Mouse (Mus musculus) liver, embryonic 12.5 days (tissue): ENCODE results near the gene Cfap299. TPM values are rescaled to one million over a fixed set of nuclear protein-coding genes. Genes with fewer than 3 reads are reported as not detected.

Experiments
- ATAC-seq: fragments of 200-750 bp; cut with Nextera tagmentation; 2 replicates; pipeline ENCODE4 v1.8.0; 2017; ENCODE audit warnings: moderate number of reproducible peaks, mild to moderate bottlenecking, moderate library complexity
- H3K27ac ChIP-seq: fragments of 300-500 bp; sonication (generic); 2 replicates; pipeline ENCODE4 v1.5.1; 2016; ENCODE audit warnings: mild to moderate bottlenecking
- H3K27me3 ChIP-seq: fragments of 300-500 bp; sonication (generic); replicated peaks from 2 replicates; pipeline ENCODE4 v1.6.1; 2016; ENCODE audit warnings: mild to moderate bottlenecking, moderate library complexity
- H3K36me3 ChIP-seq: fragments of 300-500 bp; sonication (generic); 2 replicates; pipeline ENCODE4 v1.6.1; 2016; ENCODE audit warnings: mild to moderate bottlenecking, moderate library complexity
- H3K4me1 ChIP-seq: fragments of 300-500 bp; sonication (generic); 2 replicates; pipeline ENCODE4 v1.6.1; 2016
- H3K4me2 ChIP-seq: fragments of 300-500 bp; sonication (generic); 2 replicates; pipeline ENCODE4 v1.6.1; 2016; ENCODE audit warnings: mild to moderate bottlenecking, moderate library complexity
- H3K4me3 ChIP-seq: fragments of 300-500 bp; sonication (generic); 2 replicates; pipeline ENCODE4 v1.5.1; 2016; ENCODE audit warnings: mild to moderate bottlenecking, moderate library complexity
- H3K9ac ChIP-seq: fragments of 300-500 bp; sonication (generic); 2 replicates; pipeline ENCODE4 v1.6.1; 2016; ENCODE audit warnings: mild to moderate bottlenecking, moderate library complexity
- H3K9me3 ChIP-seq: fragments of 300-500 bp; sonication (generic); replicated peaks from 2 replicates; pipeline ENCODE4 v1.6.1; 2016; ENCODE audit warnings: mild to moderate bottlenecking, moderate library complexity
- WGBS: fragments of 180-500 bp; shearing (Covaris S2); methylation state at CpG from one replicate; pipeline ENCODE4 v1.1.7; 2016; ENCODE audit not compliant: insufficient replicate concordance; 5-methylcytosine and 5-hydroxymethylcytosine counted together
- polyA plus RNA-seq: library from polyadenylated mRNA; unstranded; fragments of >200 nt; fragmentation: Nextera tagmentation; extraction: Ambion mirVana; gene quantifications from 2 replicates; pipeline ENCODE4 v1.2.1, GENCODE M21; 2016

The Cfap299 gene
- polyA plus RNA-seq, 1 experiment from 2014 or later = not detected

DNA sequence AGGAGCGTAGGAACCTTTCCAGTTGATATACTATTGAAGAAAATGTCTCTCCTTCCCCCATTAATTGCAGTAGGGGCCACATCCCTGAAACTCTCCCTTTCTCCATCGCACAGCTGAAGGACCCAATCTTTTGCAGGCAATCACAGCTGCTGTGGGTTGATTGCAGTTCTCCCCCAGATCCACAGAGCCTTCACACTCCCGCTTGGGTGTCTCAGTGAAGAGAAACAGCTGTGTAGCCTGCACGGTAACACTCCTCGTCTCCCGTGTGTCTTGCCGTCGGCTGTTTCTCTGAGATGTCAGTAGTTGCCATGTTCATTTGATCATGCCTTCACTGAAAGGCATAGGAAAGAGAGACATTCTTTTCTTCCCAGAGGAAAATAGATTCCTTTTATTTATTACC, 148.2 kb downstream of the Cfap299 start:
- no peak overlapping the region for H3K4me3 ChIP-seq
- H3K36me3 ChIP-seq = no peaks in the 10 kb centered on the region
- no peaks in the 10 kb centered on the region for H3K9me3 ChIP-seq
- no peaks in the 10 kb centered on the region for H3K4me1 ChIP-seq
- no peaks in the 10 kb centered on the region for H3K27me3 ChIP-seq
- no peak overlapping the region for H3K9ac ChIP-seq
- no peak overlapping the region for H3K27ac ChIP-seq
- 70% methylated on average over 8 of the region's 8 CpGs for WGBS
- H3K4me2 ChIP-seq = no peak overlapping the region
- no peak for ATAC-seq

DNA sequence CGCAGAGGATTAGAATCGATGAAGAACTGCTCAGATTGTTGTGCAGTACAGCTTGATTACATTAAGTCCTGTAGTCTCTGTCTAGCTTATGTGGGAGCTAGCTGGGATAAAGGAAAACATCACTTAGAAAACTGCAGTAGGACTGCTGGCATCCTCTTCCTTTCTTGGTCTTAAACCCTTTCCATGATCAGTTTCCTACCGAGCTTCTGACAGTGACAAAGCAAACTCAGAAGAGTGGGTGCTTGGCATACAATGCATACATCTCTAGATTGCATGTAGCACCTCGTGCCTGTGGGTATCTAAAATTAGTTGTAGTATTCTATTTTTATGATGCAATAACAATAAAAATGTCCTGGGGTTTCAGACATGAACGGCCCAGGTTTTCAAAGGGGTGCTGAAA, 154.4 kb downstream of the Cfap299 start:
- H3K27ac ChIP-seq = no peak overlapping the region
- no peak overlapping the region for H3K4me2 ChIP-seq
- WGBS = 53% methylated on average over 5 of the region's 5 CpGs
- H3K4me3 ChIP-seq = no peak overlapping the region
- no peaks in the 10 kb centered on the region for H3K27me3 ChIP-seq
- H3K4me1 ChIP-seq = no peaks in the 10 kb centered on the region
- no peaks in the 10 kb centered on the region for H3K36me3 ChIP-seq
- H3K9ac ChIP-seq = no peak overlapping the region
- no peak for ATAC-seq
- H3K9me3 ChIP-seq = no peaks in the 10 kb centered on the region

DNA sequence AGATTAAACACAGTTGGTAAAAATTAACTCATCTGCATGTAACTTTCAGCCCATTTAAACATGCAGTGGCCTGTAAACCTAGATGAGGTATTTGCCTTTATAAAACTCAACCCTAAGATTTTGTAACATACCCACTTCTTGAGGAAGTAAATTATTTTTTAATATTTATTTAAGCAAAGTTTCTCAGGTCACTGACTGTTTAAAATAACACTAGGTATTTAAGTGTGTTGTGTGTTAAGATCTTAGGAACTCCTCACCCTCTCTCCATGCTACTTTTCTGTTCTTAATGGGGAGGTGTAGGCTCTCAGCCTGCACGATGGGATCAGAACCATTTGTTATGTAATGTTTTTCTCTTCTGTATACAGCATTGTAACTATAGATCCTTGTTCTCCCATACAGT, 156.1 kb downstream of the Cfap299 start:
- Histone ChIP-seq H3K27ac (no peak overlapping the region), H3K27me3 (no peaks in the 10 kb centered on the region), H3K36me3 (no peaks in the 10 kb centered on the region), H3K4me1 (no peaks in the 10 kb centered on the region), H3K4me2 (no peak overlapping the region), H3K4me3 (no peak overlapping the region), H3K9me3 (no peaks in the 10 kb centered on the region), H3K9ac (no peak overlapping the region)
- ATAC-seq = no peak
- WGBS = 81% methylated on average over 1 of the region's 1 CpGs

DNA sequence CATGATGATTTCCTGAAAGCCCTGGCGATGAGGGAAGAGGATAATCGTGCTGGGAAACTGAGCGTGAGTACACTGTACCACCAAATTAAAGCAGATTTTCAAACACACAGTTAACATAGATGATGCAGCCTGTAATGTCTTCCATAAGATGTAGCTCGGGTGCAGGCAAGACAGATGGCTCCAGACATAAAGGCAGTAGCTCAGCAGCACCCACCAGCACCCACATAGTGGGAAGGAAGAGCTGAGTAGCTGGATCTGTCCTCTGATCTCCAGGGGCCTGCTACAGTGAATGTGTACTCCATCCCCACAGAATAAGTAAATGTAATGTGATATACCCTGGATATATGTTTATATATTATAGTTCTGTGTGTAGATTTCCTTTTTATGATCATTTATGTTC, 169.2 kb downstream of the Cfap299 start:
- no peak overlapping the region for H3K4me2 ChIP-seq
- no peaks in the 10 kb centered on the region for H3K27me3 ChIP-seq
- no peak overlapping the region for H3K27ac ChIP-seq
- H3K9me3 ChIP-seq = no peaks in the 10 kb centered on the region
- 64% methylated on average over 4 of the region's 4 CpGs for WGBS
- ATAC-seq = no peak
- H3K36me3 ChIP-seq = no peaks in the 10 kb centered on the region
- no peak overlapping the region for H3K4me3 ChIP-seq
- no peaks in the 10 kb centered on the region for H3K4me1 ChIP-seq
- no peak overlapping the region for H3K9ac ChIP-seq

DNA sequence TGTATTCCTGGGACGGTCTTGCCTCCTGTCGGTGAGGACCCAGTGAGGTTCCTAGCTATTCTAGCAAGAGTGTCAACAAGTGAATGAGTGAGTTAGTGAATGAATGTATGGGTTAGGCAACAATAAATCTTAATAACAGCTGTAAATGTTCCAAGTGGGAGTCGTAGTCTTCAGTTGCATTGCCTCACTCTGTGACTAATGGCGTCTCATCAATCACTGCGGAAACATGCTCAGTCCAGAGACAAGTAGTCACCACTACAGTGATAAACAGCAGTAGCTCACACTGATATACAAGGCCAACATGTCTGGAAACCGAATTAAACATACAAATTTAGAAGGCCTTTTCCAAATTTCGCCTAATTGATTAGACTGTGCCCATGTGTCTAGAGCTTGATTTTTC, 187.1 kb downstream of the Cfap299 start:
- Histone ChIP-seq H3K4me1 (no peaks in the 10 kb centered on the region), H3K36me3 (no peaks in the 10 kb centered on the region), H3K27ac (no peak overlapping the region), H3K4me3 (no peak overlapping the region), H3K9ac (no peak overlapping the region), H3K9me3 (no peaks in the 10 kb centered on the region), H3K27me3 (no peaks in the 10 kb centered on the region), H3K4me2 (no peak overlapping the region)
- WGBS = 75% methylated on average over 7 of the region's 7 CpGs
- no peak for ATAC-seq

DNA sequence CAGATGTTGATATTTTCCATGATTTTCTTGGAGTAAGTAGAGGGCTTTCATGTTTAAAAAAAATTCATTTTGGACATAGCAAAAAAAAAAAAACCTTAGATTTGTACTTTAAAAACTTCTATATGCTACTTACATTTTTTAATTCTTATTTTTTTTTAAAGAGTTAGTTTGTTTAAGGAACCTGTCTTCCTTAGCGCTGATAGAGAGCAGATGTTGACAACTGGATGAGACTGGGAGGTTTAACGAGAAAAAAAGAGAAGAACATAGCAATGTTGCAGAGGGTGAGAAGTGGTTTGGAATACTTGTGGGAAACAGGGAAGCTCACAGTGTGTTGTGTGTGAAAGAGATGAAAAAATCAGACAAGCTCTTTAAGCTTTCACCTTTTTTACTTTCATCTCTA, 191.0 kb downstream of the Cfap299 start:
- WGBS = 59% methylated on average over 2 of the region's 2 CpGs
- H3K4me3 ChIP-seq = no peak overlapping the region
- no peaks in the 10 kb centered on the region for H3K27me3 ChIP-seq
- no peak overlapping the region for H3K27ac ChIP-seq
- ATAC-seq = no peak
- H3K9me3 ChIP-seq = no peaks in the 10 kb centered on the region
- no peak overlapping the region for H3K9ac ChIP-seq
- H3K4me1 ChIP-seq = no peaks in the 10 kb centered on the region
- H3K36me3 ChIP-seq = no peaks in the 10 kb centered on the region
- no peak overlapping the region for H3K4me2 ChIP-seq

DNA sequence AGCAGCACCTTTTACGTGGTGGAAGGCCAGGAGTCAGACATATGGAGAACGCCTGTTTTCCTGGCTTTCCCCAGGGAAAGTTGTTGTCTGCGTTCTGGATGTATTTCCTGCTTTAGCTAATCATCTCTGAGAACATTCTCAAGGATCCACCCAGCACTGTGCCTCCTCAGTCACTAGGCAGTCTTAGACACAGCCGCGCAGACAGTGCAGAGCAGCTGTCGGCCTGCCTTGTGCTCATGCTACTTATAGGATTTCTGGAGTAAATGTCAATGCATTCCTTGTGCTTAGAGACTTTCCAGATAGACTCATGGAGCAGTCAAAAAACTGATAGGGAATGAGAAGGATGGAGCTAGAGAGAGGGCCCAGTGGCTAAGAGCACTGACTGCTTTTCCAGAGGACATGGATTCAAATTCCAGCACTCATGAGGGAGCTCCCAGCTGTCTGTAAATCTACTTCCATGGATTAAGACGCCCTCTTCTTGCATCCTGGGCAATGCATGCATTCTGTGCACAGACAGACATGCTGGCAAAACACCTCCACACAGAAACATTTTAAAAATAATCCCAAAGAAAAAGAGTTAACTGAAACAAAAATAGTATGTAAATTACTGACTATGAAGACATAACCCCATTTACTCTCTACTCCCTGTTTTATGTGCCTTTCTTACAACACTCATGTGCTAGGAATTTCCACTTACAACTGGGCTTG, 193.3 kb downstream of the Cfap299 start:
- ATAC-seq = no peak
- no peaks in the 10 kb centered on the region for H3K4me1 ChIP-seq
- H3K27ac ChIP-seq = no peak overlapping the region
- no peaks in the 10 kb centered on the region for H3K9me3 ChIP-seq
- H3K27me3 ChIP-seq = no peaks in the 10 kb centered on the region
- H3K36me3 ChIP-seq = no peaks in the 10 kb centered on the region
- 71% methylated on average over 7 of the region's 7 CpGs for WGBS
- H3K9ac ChIP-seq = no peak overlapping the region
- no peak overlapping the region for H3K4me2 ChIP-seq
- H3K4me3 ChIP-seq = no peak overlapping the region

DNA sequence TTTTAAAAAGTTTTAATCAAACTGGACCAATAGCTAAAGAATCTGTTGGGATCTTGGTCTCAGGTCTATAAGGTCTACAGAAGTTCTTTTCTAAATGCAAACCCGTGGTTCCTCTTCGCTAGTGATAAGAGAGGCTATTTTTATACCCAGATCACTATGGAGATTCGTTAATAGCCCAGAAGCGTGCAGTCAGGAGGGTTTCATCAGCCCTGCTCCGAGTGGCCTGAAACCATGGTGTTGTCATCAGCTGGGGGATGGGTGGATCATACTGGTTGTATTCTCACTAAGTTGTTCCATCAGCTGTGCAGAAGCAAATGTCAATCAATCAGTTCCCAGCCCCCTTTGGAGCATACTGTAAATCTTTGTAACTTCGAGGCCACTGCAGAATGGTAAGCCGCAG, 193.9 kb downstream of the Cfap299 start:
- Histone ChIP-seq H3K36me3 (no peaks in the 10 kb centered on the region), H3K27ac (no peak overlapping the region), H3K27me3 (no peaks in the 10 kb centered on the region), H3K4me1 (no peaks in the 10 kb centered on the region), H3K9me3 (no peaks in the 10 kb centered on the region), H3K4me2 (no peak overlapping the region), H3K9ac (no peak overlapping the region), H3K4me3 (no peak overlapping the region)
- no peak for ATAC-seq
- 53% methylated on average over 7 of the region's 7 CpGs for WGBS

DNA sequence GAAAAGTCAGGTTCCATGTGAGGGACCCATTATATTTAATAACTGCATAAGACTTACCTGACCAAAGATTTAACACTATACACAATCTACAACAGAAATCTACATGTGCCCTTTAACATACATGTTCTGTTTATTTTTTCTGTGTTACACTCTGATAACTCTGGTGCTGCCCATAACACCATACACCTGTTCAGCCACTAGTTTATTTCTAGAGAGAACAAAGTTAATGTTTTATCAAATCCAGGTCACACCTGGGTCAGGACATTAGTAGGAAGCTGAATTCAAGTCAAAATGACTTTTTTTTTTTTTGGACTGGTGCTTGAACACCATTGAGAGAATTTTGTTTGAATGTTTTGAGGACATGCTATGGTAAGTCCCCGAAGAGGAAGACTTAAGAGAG, 194.7 kb downstream of the Cfap299 start:
- Histone ChIP-seq H3K27ac (no peak overlapping the region), H3K4me1 (no peaks in the 10 kb centered on the region), H3K9me3 (no peaks in the 10 kb centered on the region), H3K27me3 (no peaks in the 10 kb centered on the region), H3K4me3 (no peak overlapping the region), H3K36me3 (no peaks in the 10 kb centered on the region), H3K9ac (no peak overlapping the region), H3K4me2 (no peak overlapping the region)
- no peak for ATAC-seq
- 40% methylated on average over 1 of the region's 1 CpGs for WGBS

DNA sequence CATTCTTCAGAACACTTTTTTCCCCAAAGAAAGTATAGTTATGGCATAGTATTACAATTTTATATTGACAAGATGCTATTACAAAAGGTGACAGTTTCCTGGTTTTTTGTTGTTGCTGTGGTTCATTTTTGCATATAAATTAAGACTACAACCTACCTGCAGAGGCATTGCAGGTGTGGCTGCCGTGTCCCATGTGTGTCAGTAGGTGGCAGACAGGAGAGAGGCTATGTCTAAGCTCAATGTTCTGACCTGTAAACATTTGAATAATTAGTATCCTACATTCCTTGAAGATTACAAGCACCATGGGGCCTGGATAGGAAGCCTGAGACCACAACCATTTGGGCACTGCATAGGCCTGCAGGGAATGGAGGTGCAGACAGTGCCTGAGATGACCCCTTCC, 212.2 kb downstream of the Cfap299 start:
- H3K9ac ChIP-seq = no peak overlapping the region
- WGBS = 53% methylated on average over 1 of the region's 1 CpGs
- no peak overlapping the region for H3K4me3 ChIP-seq
- no peaks in the 10 kb centered on the region for H3K9me3 ChIP-seq
- no peaks in the 10 kb centered on the region for H3K27me3 ChIP-seq
- no peaks in the 10 kb centered on the region for H3K36me3 ChIP-seq
- no peak for ATAC-seq
- H3K27ac ChIP-seq = no peak overlapping the region
- no peaks in the 10 kb centered on the region for H3K4me1 ChIP-seq
- no peak overlapping the region for H3K4me2 ChIP-seq

DNA sequence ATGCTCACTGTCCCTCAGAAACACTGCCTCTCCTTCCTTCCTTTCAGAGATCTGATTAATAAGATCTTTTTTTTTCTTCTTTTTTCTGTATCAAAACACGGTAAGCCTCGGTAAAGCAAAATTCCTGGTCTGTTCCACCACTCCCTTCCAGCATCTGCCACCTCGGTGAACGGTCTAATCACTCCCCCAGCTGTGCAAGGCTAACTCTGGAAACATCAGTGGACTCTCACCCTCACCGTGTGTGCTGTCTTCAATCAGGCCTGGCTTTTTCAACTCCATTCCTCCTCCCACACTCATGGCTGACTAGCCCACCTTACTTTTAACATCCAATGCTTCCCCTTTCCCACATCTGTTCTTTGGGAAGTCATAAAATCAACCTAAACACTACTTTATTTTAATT, 221.2 kb downstream of the Cfap299 start:
- 55% methylated on average over 5 of the region's 5 CpGs for WGBS
- ATAC-seq = no peak
- H3K27ac ChIP-seq = no peak overlapping the region
- H3K4me3 ChIP-seq = no peak overlapping the region
- no peak overlapping the region for H3K9ac ChIP-seq
- H3K9me3 ChIP-seq = no peaks in the 10 kb centered on the region
- no peaks in the 10 kb centered on the region for H3K27me3 ChIP-seq
- no peak overlapping the region for H3K4me2 ChIP-seq
- no peaks in the 10 kb centered on the region for H3K4me1 ChIP-seq
- no peaks in the 10 kb centered on the region for H3K36me3 ChIP-seq

DNA sequence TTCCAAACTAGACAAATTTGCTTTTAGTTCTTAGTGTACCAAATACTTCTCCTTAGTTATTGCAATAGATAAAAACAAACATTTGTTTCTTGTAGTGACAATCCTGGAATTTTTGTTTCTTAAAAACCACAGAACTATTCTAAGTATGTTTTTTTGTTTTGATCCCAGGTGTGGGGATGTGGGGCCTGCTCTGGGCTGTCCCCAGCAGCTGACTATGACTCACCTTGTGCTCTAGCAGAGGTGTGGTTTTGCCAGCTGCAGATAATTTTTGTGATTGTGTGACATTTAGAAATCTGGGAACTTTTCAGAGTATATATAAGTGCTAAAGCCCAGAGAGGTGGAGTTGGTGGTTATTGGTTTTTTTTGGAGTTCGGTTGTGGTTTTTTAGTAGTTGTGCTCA, 221.8 kb downstream of the Cfap299 start:
- Histone ChIP-seq H3K4me2 (no peak overlapping the region), H3K36me3 (no peaks in the 10 kb centered on the region), H3K27ac (no peak overlapping the region), H3K9ac (no peak overlapping the region), H3K9me3 (no peaks in the 10 kb centered on the region), H3K4me3 (no peak overlapping the region), H3K4me1 (no peaks in the 10 kb centered on the region), H3K27me3 (no peaks in the 10 kb centered on the region)
- WGBS = 54% methylated on average over 1 of the region's 1 CpGs
- ATAC-seq = no peak

DNA sequence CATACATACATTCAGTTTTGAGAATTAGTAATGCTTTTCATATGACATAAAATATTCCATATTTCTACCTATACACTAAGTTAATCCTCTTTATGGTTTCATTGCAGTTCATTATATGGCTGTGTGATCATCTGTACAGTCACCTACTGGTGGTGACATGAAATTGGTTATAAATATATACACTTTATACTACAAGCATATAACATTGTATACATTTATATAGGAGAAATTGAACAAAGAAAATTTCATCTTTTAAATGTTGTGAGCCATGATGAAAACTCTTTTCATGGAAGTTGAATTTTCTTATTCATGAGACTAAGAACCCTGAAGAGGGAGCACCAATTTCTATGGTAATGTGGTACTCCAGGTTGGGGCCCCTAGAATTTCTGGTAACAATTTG, 223.3 kb downstream of the Cfap299 start, which contains the start of gene Gm11111:
Gene Gm11111, plus strand, starts transcription at position 301 of the 400 bp plus-strand sequence.
- no peak within 1 kb of the TSS for H3K27ac ChIP-seq
- H3K4me2 ChIP-seq = no peak within 1 kb of the TSS
- no peaks in the 10 kb centered on the region for H3K9me3 ChIP-seq
- H3K4me3 ChIP-seq = no peak within 1 kb of the TSS
- no peaks in the 10 kb centered on the region for H3K4me1 ChIP-seq
- H3K36me3 ChIP-seq = no peaks in the 10 kb centered on the region
- H3K9ac ChIP-seq = no peak within 1 kb of the TSS
- no peak for ATAC-seq
- no peaks in the 10 kb centered on the region for H3K27me3 ChIP-seq
